Mouse (Mus musculus): ENCODE data around the gene Lkaaear1.

DNA sequence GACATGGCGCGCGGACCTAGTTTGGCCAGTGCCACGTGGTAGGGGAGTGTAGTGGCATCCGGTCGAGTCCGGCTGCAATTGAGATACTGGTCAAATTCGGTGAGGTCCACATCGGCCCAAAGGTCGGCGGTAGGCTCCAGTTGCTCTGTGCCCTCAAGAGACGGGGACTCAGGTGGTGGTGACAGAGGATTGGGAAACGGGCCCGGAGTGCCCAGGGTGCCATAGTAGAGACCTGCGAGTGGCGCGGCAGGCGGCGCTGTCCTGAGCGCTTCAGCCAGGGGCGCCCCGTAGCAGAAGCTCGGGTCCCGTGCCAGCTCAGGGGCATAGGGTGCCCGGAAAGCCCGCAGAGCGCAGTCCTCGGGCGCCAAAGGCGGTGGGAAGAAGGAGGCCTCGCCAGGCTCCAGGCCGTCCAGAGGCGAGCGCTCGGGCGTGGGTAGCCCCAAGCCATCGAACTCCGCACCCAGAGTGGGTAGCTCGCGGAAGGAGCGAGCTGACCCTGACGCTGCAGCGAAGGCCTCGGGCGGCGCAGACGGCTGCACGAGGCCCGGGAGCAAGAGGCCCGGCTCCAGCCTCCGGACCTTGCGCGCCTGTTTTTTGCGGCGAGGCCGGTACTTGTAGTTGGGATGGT is 27.8 kb downstream of the Lkaaear1 start:
- TF ChIP-seq POLR2A (IDR thresholded peaks at IDR 0.05; ENCODE audit: extremely low read depth, insufficient read depth, low read length) = no peak
- no peak for TF ChIP-seq CTCF (IDR thresholded peaks at IDR 0.05; ENCODE audit: low read depth, low read length)
